Mouse (Mus musculus) intestine, embryonic 16.5 days (tissue): Measurements from ENCODE around the gene Prkch. TPM values are rescaled to one million over a fixed set of nuclear protein-coding genes. Genes with fewer than 3 reads are reported as not detected.

ENCODE experiments used
- ATAC-seq: fragments of 200-750 bp; cut with Nextera tagmentation; 2 replicates; pipeline ENCODE4 v1.8.0; 2017; ENCODE audit warnings: moderate TSS enrichment, moderate library complexity
- H3K27ac ChIP-seq: fragments of 300-500 bp; sonication (generic); 2 replicates; pipeline ENCODE4 v1.5.1; 2014; ENCODE audit warnings: mild to moderate bottlenecking, low read length
- H3K27me3 ChIP-seq: fragments of 300-500 bp; sonication (generic); replicated peaks from 2 replicates; pipeline ENCODE4 v1.6.1; 2014; ENCODE audit warnings: low read length, control low read depth, mixed read lengths; ENCODE audit not compliant: control insufficient read depth, insufficient read depth
- H3K36me3 ChIP-seq: fragments of 300-500 bp; sonication (generic); 2 replicates; pipeline ENCODE4 v1.6.1; 2014; ENCODE audit warnings: low read length, control low read depth; ENCODE audit not compliant: control insufficient read depth, insufficient read depth
- H3K4me1 ChIP-seq: fragments of 300-500 bp; sonication (generic); 2 replicates; pipeline ENCODE4 v1.6.1; 2014; ENCODE audit warnings: low read length, control low read depth, mixed read lengths; ENCODE audit not compliant: control insufficient read depth, insufficient read depth
- H3K4me2 ChIP-seq: fragments of 300-500 bp; sonication (generic); 2 replicates; pipeline ENCODE4 v1.6.1; 2014; ENCODE audit warnings: low read depth, low read length, control low read depth
- H3K4me3 ChIP-seq: fragments of 300-500 bp; sonication (generic); 2 replicates; pipeline ENCODE4 v1.5.1; 2014; ENCODE audit warnings: mild to moderate bottlenecking, low read length
- H3K9ac ChIP-seq: fragments of 300-500 bp; sonication (generic); 2 replicates; pipeline ENCODE4 v1.6.1; 2014; ENCODE audit warnings: low read depth, low read length
- H3K9me3 ChIP-seq: fragments of 300-500 bp; sonication (generic); 2 replicates; pipeline ENCODE4 v1.6.1; 2016; ENCODE audit warnings: low read length, control low read depth; ENCODE audit not compliant: control insufficient read depth
- WGBS: fragments of 180-500 bp; shearing (Covaris S2); extraction: QIAGEN DNeasy Blood & Tissue Kit; methylation state at CpG from one replicate; pipeline ENCODE4 v1.1.7; 2014; 5-methylcytosine and 5-hydroxymethylcytosine counted together
- polyA plus RNA-seq: library from polyadenylated mRNA; unstranded; fragments of >200 nt; fragmentation: Nextera tagmentation; extraction: Ambion mirVana; gene quantifications from 2 replicates; pipeline ENCODE4 v1.2.1, GENCODE M21; 2015

Prkch gene
- polyA plus RNA-seq, 1 experiment from 2014 or later = 4.0 TPM

DNA sequence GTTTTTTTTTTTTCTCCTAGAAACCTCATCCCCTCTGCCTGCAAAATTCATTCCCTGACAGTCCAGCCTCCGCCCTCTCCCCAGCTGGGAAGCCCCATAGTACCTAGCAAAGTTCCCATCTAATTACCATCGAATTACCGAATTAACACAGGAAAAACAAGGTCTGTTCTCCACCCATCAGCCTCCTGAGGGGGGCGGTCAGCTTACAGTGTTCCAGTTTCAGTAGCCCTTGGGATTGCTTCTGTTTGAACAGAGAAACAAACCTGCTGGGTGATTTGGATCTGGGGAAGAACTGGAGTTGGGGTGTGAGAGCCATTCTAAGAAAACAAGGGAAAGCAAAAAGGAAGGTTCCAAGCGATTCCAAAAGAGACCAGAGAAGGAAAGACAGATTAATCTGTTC is 209.1 kb downstream of the Prkch start:
- ATAC-seq = peak; percentile 12
- Histone ChIP-seq H3K36me3 (no peaks in the 10 kb centered on the region), H3K9me3 (no peaks in the 10 kb centered on the region), H3K4me1 (peaks cover 16% of the 10 kb centered on the region), H3K27me3 (no peaks in the 10 kb centered on the region), H3K9ac (peak overlapping the region; percentile 46; the same call in 1 of the 2 replicates), H3K4me2 (peak overlapping the region; percentile 38; the same call in 1 of the 2 replicates), H3K27ac (no peak overlapping the region; the same call in 1 of the 2 replicates), H3K4me3 (no peak overlapping the region)
- WGBS = 28% methylated on average over 5 of the region's 5 CpGs

DNA sequence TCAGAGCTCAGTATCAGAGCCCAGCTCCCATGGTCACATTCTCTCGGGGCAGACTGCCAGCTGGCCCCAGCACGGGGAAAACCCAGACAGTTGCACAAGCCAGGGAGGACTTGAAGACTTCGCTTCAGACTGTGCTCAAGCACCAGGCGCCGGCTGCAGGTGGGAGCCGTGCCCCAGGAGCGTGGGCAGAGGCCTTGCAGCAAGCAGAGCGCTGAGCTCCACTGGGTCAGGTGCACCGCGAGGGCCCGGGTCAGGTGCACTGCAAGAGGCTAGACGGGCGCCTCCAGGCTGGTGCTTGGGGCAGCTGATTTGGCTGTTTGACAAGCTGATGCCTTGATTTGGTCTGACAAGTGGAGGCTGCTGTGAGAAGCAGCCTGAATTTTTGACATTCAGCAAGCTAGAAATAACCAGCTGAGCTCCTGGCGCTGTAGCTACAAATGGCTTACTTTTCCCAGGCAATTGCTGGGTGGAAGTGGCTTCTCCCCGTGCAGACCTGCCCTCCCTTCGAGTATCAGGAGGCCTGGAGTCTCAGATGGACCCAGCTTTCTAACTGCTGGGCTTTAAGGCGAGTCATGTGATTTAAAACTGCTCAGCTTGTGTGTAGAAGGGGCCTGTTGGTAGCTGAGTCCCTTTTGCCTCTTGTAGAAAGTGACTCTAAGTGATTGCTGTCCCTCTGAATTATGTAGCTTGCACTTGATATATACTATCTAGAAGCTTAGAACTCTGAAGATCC is 209.7 kb downstream of the Prkch start:
- Histone ChIP-seq H3K4me3 (no peak overlapping the region), H3K4me1 (peaks cover 14% of the 10 kb centered on the region), H3K9ac (peak overlapping the region; percentile 46; the same call in 1 of the 2 replicates), H3K9me3 (no peaks in the 10 kb centered on the region), H3K27me3 (no peaks in the 10 kb centered on the region), H3K36me3 (no peaks in the 10 kb centered on the region), H3K27ac (peak overlapping the region; percentile 47), H3K4me2 (peak overlapping the region; percentile 38; the same call in 1 of the 2 replicates)
- ATAC-seq = peak; percentile 75
- 28% methylated on average over 17 of the region's 17 CpGs for WGBS

DNA sequence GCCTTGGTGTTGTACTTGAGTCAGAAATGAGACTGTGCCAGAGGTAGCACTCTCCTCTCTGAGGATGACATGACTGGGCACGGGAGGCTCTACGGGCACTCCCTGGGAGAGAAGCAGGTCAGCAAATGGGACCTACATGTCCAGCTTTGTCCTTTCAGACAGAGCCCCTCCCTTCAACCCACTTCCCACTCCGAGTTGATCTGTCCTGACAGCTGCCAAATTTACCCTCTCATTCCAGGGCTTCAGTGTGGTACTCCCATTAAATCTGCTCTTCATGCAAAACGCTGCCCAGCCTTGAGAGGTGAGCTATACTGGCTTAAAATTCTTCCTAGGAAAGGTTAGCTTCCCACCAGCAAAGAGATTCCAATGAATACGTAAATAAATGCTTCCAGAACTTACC is 215.1 kb downstream of the Prkch start:
- Histone ChIP-seq H3K27me3 (no peaks in the 10 kb centered on the region), H3K27ac (no peak overlapping the region), H3K4me2 (no peak overlapping the region), H3K4me1 (peaks cover 7% of the 10 kb centered on the region), H3K36me3 (no peaks in the 10 kb centered on the region), H3K9me3 (no peaks in the 10 kb centered on the region), H3K9ac (no peak overlapping the region), H3K4me3 (no peak overlapping the region)
- ATAC-seq = no peak
- WGBS = 80% methylated on average over 5 of the region's 5 CpGs

DNA sequence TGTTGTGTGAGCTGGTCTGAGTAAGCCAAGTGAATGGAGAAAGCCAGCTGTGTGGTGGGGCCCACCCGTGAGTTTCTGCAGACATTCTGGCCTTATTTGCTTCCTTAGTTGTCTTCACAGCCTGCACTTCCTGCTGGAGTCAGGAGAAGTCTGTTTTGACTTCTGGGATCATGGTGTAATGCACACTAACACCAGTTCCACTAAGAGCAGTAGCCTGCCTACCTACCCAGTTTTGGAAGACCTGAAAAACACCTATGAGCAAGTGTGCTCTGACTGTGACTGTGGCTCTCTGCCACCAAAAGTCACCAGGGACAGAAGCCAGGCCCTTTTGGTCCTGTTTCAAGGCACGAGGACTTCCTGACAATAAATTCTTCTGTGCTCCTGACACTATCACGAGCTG is 216.3 kb downstream of the Prkch start:
- no peaks in the 10 kb centered on the region for H3K27me3 ChIP-seq
- H3K4me1 ChIP-seq = peaks cover 5% of the 10 kb centered on the region; the same call in 1 of the 2 replicates
- ATAC-seq = no peak
- no peak overlapping the region for H3K4me3 ChIP-seq
- no peaks in the 10 kb centered on the region for H3K36me3 ChIP-seq
- WGBS = 33% methylated on average over 3 of the region's 3 CpGs
- no peaks in the 10 kb centered on the region for H3K9me3 ChIP-seq
- no peak overlapping the region for H3K4me2 ChIP-seq
- no peak overlapping the region for H3K9ac ChIP-seq
- no peak overlapping the region; the same call in 1 of the 2 replicates for H3K27ac ChIP-seq

DNA sequence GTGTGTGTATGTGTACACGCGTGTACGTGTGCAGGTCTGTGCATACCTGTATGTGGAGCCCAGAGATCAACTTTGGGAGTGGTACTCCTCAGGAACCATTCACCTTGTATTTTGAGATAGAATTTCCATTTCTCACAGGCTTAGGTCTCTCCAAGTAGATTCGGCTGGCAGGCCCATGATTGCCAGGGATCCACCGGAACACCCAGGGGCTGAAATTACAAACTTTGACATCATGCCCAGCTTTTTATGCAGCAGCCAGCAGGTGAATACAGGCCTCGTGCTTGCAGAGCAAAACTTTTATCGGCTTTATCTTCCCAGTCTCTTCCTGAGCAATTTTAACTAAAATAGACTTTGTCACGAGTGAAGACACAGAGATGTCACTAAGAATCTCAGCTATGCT is 217.2 kb downstream of the Prkch start:
- no peaks in the 10 kb centered on the region for H3K9me3 ChIP-seq
- no peaks in the 10 kb centered on the region for H3K36me3 ChIP-seq
- peaks cover 5% of the 10 kb centered on the region; the same call in 1 of the 2 replicates for H3K4me1 ChIP-seq
- no peak for ATAC-seq
- 87% methylated on average over 8 of the region's 8 CpGs for WGBS
- H3K27ac ChIP-seq = no peak overlapping the region
- H3K27me3 ChIP-seq = no peaks in the 10 kb centered on the region
- H3K4me3 ChIP-seq = no peak overlapping the region
- H3K9ac ChIP-seq = no peak overlapping the region
- H3K4me2 ChIP-seq = no peak overlapping the region

DNA sequence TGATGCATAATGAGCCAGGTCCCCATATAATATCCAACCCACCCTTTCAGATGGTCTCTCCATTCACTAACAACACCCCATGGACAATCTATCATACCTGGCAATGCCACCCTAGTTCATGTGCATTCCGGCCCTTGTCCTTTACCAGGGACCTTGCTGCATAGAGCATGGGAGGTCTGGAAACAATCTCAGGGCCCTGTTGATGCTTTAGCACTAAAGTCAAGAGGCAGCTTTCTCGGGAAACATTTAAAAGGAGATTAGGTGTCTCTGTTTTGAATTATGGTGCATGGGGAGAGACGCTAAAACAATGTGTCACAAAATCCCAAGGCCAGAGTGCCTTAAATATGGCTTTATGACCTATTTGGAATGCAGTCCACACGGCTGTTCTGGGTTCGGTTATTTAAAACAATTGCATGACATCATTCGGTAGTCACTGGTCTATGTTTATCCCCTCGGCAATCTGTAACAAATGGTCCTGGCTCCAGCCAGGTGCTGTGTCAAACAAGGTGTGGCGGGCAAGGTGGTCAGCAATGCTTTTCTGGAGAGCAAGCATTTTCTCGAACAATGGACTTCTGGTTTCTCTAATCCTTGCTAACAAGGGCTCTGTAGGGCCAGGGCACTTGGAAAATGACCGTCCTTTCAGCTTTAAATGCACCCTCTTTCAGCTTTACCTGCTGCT is 217.9 kb downstream of the Prkch start:
- Histone ChIP-seq H3K4me1 (peaks cover 5% of the 10 kb centered on the region; the same call in 1 of the 2 replicates), H3K27me3 (no peaks in the 10 kb centered on the region), H3K4me2 (no peak overlapping the region), H3K27ac (no peak overlapping the region), H3K9me3 (no peaks in the 10 kb centered on the region), H3K9ac (no peak overlapping the region), H3K4me3 (no peak overlapping the region), H3K36me3 (no peaks in the 10 kb centered on the region)
- 50% methylated on average over 10 of the region's 10 CpGs for WGBS
- no peak for ATAC-seq

DNA sequence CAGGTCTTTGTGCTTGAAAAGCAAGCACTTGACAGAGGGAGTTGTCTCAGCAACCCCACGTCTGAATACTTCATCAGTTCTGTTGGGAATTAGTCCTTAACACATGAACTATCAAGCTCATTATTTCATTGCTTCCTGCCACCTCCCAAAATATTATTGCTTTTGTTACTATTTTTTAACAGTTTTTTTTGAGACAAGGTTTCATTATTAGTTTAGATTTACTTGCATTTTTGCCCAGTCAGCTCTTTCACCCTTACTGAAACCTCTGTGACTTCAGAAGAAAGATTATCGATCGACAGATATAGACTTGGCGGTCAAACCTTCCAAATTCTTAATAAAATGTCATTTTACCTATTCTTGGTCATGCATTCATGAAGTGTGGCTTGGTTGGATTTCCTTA is 219.3 kb downstream of the Prkch start:
- H3K9me3 ChIP-seq = no peaks in the 10 kb centered on the region
- H3K4me2 ChIP-seq = no peak overlapping the region
- no peak for ATAC-seq
- no peaks in the 10 kb centered on the region for H3K36me3 ChIP-seq
- WGBS = 96% methylated on average over 4 of the region's 4 CpGs
- H3K27ac ChIP-seq = no peak overlapping the region
- no peak overlapping the region for H3K9ac ChIP-seq
- no peaks in the 10 kb centered on the region for H3K27me3 ChIP-seq
- H3K4me1 ChIP-seq = peaks cover 5% of the 10 kb centered on the region; the same call in 1 of the 2 replicates
- H3K4me3 ChIP-seq = no peak overlapping the region

DNA sequence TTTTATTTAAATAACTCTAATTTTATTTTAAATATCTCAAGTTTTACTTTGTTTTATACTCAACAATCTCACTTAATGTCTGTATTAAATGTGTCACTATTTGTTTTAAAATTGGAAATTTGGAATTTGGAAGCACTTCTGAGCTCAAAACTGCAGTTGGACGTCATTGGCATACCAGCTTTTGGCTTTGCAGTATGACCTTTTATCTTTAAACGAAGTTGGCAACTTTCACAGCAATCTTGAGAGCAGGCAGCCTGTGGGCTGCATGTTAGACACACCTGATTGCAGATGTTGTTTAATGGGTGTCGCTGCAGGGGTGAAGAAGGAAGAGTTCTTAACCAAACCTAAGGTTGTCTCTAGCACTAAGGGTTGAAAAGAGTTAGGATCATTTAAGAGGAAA is 220.9 kb downstream of the Prkch start:
- H3K27ac ChIP-seq = no peak overlapping the region
- peaks cover 5% of the 10 kb centered on the region; the same call in 1 of the 2 replicates for H3K4me1 ChIP-seq
- ATAC-seq = no peak
- no peaks in the 10 kb centered on the region for H3K27me3 ChIP-seq
- H3K9me3 ChIP-seq = no peaks in the 10 kb centered on the region
- no peaks in the 10 kb centered on the region for H3K36me3 ChIP-seq
- no peak overlapping the region for H3K4me3 ChIP-seq
- no peak overlapping the region for H3K4me2 ChIP-seq
- H3K9ac ChIP-seq = no peak overlapping the region
- 65% methylated on average over 3 of the region's 3 CpGs for WGBS

DNA sequence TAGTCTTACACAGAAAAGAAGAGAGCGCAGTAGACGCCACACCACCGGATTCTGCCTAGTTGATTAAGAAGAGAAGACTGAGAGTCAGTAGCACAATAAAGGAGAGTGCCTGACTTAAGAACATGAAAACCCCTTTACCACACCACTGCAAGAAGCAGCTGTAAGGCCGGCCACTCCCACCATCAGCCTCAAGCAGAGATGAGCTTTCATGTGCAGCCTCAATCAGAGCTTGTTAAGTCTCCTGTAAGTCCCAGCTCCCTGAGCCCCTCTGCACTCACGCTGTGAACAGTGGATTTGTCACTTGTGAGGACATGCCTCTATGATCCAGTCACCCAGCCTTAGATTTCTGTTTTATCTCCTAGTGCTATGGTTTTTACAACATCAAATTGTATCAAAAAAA is 221.4 kb downstream of the Prkch start:
- Histone ChIP-seq H3K9me3 (no peaks in the 10 kb centered on the region), H3K27me3 (no peaks in the 10 kb centered on the region), H3K27ac (no peak overlapping the region), H3K36me3 (no peaks in the 10 kb centered on the region), H3K4me2 (no peak overlapping the region), H3K9ac (no peak overlapping the region), H3K4me3 (no peak overlapping the region), H3K4me1 (peaks cover 5% of the 10 kb centered on the region; the same call in 1 of the 2 replicates)
- 63% methylated on average over 5 of the region's 5 CpGs for WGBS
- ATAC-seq = no peak
